Mouse (Mus musculus) kidney, postnatal 25 days (tissue): ENCODE data around the gene Psmd5.
"Not testable (repeated sequence)": the region's sequence is repeated elsewhere in the genome, so short reads cannot be mapped to it uniquely, and the experiment has no call there.

Experiments
- DNase-seq, 2 experiments: peaks; one replicate each; pipeline ENCODE4 v3.0.0; 2021; ENCODE audit warnings: mixed read lengths in 2 of 2

Gene Psmd5

DNA sequence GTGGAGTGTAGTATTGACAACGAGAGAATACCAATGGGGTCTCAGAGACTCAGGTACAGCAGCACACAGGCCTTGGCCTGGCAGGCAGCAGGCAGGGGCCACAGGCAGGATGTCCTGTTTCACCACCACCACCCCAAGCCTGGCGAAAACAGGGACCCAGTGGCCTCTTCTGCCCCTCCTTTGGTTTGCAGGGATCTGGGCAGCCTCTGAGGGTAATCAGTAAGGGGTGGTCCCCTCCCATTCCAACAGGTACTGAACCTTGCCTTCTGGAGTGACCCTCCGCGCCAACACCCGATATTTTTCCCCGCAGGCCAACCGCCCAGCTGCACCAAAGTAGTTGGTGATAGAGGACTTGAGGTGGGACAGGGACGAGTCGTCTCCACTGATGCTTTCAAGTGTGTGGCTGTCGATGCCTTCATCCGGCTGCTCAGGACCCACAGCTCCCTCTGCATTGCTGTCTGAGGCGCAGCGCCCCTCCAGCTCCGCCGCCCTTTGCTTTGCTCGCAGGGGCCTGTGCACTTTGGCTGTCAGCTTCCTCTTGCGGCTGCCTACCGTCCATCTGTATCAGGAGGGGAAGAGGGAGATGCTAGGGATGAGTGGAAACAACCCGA is 20.8 kb upstream of the Psmd5 start:
- no peak for DNase-seq

GRCm38 (mm10) chr2:34893950-34894349 is 19.2 kb upstream of the Psmd5 start:
- no peak for DNase-seq

GRCm38 (mm10) chr2:34884186-34884585 is 9.4 kb upstream of the Psmd5 start:
- no peak for DNase-seq

GRCm38 (mm10) chr2:34883190-34883589 is 8.4 kb upstream of the Psmd5 start:
- no peak for DNase-seq

DNA sequence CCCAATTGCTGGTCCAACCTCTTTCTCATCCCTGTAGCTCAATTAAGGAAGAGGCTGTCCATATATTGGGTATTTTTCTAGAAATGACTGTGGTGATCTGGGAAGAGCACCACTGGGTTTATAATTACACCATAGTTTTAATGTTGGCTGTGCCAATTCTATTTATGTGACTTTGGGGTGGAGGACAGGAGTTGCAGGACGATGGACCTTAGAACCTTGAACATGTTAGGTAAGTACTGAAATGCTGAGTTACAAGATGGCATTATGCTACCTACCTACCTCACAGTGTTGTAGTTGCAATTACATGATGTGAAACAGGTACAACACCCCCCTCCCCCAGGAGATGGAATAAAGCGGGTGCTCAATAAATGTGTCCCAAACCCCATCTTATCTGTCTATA is 8.0 kb upstream of the Psmd5 start:
- DNase-seq, result no peak

DNA sequence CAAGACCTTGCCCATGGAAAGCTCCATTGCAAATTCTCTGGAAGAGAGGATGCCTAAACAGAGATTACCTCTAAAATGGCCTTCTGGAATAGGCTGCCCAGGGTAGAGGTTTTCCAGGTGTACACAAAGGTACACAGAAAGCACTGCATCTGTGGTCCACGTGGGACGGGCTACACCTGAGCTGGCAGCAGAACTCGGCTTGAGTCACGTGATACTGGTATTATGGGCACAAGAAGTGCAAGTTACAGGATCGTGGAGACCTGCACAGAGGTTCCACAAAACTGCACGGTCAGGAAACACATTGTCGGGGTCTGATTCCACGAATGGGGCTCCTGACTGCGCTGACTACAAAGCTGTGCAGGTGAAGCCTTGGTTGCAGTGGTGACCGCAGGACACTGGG is 5.3 kb upstream of the Psmd5 start:
- DNase-seq, result peak; percentile 49 to 81

GRCm38 (mm10) chr2:34874271-34874670 is 497 bp downstream of the Psmd5 start, which contains the start of gene Cutal:
Gene Cutal, plus strand, starts transcription at chr2:34874396.
- DNase-seq, result peak; percentile 79 to 92

DNA sequence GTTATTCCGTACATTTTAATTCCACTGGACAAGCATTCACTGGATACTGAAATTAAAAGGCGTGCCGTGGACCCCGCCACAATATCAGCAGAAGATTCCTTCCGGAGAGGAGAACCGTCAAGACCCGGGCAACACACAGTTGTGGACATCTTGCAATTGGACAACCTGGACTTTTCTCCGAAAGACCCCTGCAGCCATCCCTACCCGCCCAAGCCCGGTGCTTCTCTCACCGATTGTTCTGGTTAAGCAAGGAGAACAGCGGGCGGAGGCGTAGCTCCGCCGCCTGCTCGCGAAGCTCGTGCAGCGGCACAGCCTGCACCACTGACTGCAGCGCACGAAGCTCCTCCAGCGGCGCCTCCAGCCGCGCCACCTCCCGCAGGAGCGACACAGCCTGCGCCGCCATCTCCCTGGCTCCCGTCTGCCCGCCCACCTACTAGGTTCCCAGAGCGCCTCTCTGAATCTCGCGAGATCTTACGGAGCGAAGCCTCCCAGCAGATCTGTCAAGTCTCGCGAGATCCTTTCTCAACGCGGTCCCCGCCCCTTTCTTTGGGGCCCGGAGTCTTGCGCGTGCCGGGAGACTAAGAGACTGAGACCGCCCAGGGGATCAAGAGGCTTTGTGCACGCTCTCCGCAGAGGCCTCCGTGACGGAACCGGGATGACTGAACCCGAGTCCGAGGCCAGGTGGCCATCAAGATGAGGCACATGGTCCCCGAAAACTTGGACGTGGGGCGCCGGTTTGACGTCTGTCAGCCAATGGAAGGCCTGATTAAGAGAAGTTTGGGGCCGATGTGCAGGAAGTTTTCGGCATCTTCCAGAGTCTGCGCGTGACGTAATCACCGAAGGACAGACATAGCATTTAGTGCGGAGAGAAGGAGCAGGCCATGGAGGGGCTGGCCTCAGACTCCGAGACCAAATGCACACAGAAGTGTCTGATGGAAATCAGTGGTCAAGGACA is 4.0 kb downstream of the Psmd5 start:
- peak; percentile 96 to 97 for DNase-seq

DNA sequence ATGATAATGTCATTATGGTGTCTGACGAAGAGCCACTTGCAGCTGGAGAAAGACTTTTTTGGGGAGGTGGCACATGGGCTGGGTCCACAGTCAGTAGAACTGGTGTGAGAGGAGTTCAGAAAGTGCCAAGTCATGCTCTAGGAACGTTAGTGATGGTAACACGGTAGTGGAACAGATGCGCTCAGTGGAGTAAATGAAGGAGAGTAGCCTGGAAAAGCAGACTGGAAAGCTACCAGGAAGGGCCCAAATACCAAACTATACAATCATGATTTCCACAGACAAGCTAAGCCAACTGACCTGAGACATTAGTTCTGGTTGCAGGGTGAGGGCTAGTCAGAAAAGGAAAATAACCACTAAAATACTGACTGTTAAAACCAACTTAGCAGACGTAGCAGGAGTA is 5.1 kb downstream of the Psmd5 start:
- DNase-seq, result no peak

DNA sequence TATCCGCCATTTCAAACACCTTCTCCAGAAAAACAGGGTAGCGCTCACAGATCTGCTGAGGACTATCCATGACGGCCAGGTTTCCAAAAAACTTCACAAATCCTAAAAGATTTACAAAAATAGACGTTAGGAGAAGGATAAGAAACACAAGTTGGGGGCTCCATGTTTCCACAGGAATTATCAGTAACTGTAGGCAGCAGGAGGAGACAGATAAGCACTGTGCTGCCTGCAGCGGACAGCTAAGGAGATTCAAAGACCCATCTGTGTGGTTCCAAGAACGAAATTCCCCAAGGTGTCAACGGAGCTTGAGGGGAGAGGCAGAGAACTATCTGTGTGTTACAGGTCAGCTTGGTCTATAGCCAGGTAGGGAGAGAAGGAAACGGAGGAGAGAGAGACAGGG is 17.0 kb downstream of the Psmd5 start:
- no peak for DNase-seq

GRCm38 (mm10) chr2:34855265-34855664 is 19.5 kb downstream of the Psmd5 start:
- DNase-seq, result no peak

DNA sequence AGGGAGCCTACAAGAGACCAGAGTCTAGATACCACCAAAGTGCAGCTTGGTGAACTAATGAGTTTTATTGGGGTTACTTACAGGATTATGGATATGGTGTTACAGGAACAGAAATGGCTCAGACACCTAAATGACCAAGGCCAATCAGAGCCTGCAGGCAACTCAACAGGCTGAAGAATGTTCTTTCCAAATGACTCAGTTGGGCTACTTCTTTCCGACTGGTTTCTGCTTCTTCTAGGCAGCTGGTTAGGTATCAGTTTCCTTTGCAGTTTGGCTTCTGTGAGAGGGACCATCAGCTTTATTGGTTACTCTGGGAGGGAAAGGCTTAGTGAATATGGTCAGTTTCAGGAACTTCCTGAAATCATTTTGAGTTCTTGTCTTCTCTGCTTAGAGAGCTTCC is 27.1 kb downstream of the Psmd5 start:
- no peak for DNase-seq

DNA sequence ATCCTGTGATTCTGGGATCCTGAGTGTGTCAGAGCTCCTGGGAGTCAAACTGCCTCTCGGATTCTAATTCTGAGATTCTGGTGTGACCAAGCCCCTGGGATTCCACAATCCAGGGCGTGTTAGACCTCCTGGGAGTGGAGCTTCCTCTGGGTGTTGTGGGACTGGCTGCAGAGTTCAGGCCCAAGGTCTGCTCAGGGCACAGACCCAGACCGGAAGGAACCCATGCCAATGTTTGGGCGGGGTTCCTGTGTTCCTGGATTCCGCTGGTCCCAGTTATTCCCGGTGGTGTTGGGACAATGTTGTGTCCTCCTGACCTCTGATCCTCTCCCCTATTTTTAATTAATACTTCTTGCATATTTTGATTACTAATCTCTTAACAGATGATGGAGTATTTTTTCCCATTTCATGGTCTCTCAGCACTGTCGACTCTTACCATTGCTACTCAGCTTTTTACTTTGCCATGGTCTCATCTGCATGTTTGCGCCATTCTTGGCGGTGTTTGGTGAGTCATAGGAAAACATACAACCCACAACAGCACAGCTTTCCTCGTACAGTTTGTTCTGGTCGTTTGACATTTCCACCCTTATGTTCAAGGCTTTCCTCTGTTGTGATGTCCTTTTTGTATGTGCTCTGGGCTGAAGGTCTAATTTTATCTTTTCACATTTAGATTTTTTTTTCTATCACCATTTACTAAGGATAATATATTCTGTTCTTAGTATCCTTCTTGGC is 31.4 kb downstream of the Psmd5 start:
- DNase-seq, result peak; percentile 70 to 87

GRCm38 (mm10) chr2:34841706-34842105 is 33.1 kb downstream of the Psmd5 start:
- no peak for DNase-seq

- DNase-seq, result not testable (repeated sequence)
Observed at GRCm38 (mm10) chr2:34840143-34840542, 34.6 kb downstream of the Psmd5 start.

GRCm38 (mm10) chr2:34835669-34836068 is 39.1 kb downstream of the Psmd5 start:
- DNase-seq, result no peak

- DNase-seq, result no peak
Observed at GRCm38 (mm10) chr2:34833624-34834023, 41.1 kb downstream of the Psmd5 start.

DNA sequence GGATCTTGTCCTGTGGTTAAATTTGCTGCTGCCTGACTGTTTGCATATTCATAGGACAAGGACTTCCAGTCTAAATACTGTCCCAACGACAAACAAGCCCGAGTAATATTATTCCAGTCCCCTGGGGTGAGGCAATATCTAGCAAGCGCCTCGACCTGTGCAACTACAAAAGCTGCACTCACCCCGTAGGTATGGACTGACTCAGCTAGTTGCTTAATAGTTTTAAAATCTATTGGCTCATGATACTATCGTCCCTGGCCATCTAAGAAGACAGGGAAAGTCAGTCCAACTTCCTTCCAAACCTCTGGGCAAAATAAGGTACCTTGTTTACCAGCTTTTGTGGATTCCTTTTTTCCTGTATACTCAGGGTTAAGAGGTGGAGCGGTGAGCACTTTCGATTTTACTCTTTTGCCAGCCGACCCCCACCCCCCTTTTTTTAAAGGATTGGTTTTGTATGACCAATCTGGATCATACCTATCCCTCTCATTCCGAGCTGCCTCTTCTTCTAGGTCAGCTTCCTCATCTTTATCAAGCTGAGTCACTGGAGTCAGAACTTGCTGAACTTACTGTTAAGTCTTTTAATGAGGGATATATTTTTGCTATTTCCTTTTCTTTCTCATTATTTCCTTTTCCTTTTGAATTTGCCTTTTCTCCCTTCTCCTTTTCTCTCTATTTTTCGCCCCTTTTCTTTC is 41.9 kb downstream of the Psmd5 start, which contains the start of gene Gm34653:
Gene Gm34653, plus strand, starts transcription at position 242 of the 692 bp plus-strand sequence.
- DNase-seq, result not testable (repeated sequence)

GRCm38 (mm10) chr2:34830066-34830465 is 44.7 kb downstream of the Psmd5 start:
- not testable (repeated sequence) for DNase-seq

DNA sequence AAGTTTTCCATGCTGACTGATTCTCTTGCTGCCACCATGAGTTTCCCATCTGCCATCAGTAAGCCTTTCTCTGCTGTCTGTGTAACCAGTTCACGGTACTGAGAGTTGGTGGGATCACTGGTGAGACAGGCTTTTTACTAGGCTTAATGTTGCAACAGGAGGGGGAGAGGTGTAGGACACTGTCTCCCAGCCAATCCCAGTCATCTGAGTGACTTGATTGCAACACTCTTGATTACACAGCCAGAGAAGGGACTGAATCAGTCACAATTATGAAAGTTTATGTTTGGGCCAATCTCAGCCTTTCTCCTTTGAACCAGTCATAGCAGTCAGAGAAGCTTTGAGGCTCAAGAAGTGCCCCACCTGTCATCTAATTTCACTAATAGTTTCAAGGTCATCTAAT is 46.7 kb downstream of the Psmd5 start:
- no peak for DNase-seq

- DNase-seq, result no peak
Observed at GRCm38 (mm10) chr2:34827591-34827990, 47.2 kb downstream of the Psmd5 start.

- no peak for DNase-seq
Observed at GRCm38 (mm10) chr2:34826460-34827231, 48.1 kb downstream of the Psmd5 start.
